Mouse (Mus musculus): ENCODE measurements around the gene Skap2.

DNA sequence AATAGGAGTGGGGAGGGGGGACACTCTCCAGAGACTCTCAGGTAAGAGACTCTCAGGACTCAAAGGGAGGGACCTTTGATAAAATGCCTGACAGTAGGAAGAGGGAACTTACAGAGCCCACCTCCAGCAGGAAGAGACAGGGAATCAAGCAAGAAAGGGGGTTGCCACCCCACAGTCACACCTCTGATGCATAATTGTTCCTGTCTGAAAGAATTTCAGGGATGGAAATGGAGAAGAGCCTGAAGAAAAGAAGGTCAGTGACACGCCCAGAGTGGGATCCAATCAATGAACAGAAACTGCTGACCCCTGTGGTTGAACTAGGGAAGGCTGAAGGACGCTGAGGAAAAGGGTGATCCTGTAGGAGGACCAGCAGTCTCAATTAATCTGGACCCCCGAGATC lies 85.2 kb downstream of the Skap2 start:
- TF ChIP-seq CTCF (IDR thresholded peaks at IDR 0.05; ENCODE audit: control insufficient read depth, insufficient read depth, insufficient replicate concordance, low read depth, low read length) (no peak), POLR2A (IDR thresholded peaks at IDR 0.05; ENCODE audit: control insufficient read depth, low read depth, low read length) (no peak)

Data from testis, adult 2 months (tissue).